Mouse (Mus musculus): ENCODE measurements at regions not wholly inside any gene's neighbourhood (a gene's known extent, or its start where the extent isn't known, plus 50 kb on each side); places are given as distances from the start of the nearest gene placed in this dataset.
A peak's percentile ranks its signal among the peaks of the same experiment; 100 is the strongest.

DNA sequence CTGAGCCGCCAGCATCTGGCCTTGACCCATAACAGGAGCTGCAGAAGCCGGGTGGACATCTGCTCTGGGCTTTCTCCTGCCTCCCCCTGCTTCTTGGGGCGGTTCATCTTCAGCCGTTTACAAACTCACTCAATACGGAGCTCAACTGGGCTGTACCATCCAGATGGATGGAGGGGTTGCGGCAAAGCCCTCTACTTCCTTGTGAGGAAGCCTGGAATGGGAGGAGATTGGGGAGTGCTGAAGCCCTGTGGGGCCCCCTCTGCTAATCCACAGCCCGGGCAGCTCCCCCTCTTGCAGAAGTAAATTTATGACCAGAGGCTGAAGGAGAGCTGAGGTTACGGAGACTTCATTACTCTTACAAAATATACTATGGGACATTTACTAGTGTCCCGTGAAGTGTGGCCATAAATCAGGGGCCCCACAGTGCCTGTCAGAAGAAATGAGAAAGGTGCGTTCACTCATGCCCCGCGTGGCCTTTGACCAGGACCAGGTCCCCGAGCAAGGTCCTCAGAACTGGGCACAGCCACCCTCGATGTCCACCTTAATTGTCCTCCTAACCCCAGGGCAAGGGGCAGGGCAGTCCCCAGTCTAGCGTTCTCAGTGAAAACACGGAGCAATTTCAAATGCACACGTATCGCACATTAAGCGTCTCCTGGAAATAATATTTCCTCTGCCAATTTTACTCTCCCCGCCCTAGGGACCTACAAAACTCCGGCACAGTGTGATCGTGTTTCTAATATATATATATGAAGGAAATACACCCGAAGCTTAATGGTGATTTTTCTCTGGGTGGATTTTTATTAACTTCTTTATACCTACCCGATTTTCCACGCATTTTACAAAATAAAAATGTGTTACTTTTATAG is 115.1 kb downstream of the Cdc5l start:
- Histone ChIP-seq H3K4me3 (no peak overlapping the region), H3K9ac (no peak overlapping the region), H3K4me2 (peak overlapping the region; percentile 20; the same call in 1 of the 2 replicates), H3K36me3 (no peaks in the 10 kb centered on the region), H3K4me1 (no peaks in the 10 kb centered on the region), H3K9me3 (no peaks in the 10 kb centered on the region), H3K27ac (no peak overlapping the region), H3K27me3 (no peaks in the 10 kb centered on the region)
- no peak for ATAC-seq (ENCODE audit: borderline replicate concordance, extremely low read depth, low FRiP score, low TSS enrichment)
- 51% methylated on average over 25 of the region's 25 CpGs for WGBS

DNA sequence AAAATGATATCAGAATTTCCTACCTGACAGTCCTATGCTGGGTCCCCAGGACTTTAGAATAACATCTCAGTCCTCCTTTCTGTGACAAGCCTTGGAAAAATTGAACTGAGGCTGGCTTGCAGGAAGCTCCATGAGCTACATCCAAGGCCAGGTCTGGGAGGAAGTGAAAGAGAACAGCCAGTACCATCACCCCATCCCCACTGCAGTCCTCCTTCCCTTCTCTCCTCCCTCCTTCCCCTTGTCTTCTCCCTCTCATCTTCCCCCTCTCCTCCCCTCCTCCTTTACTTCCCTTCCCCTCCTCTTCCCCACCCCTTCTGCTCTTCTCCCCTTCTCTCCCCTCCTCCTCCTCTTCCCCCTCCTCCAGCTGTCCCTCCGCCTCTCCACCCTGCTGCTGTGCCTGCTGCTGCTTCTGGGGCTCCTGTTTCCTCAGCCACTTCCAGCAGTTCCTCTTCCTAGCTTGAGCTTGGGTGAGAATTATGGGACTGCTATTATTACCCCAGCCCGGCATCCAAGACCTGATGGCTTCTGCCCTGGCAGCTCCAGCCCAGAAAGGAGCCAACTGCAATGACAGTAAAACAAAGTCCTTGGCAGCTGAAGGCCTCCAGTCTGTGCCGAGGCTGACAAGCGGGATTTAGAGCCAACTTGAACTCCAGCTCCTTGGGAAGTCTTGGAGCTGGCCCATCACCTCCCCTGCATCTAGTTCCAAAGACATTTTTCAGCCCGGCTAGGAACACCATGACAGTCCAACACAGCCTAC is 120.8 kb downstream of the Cdc5l start:
- Histone ChIP-seq H3K4me2 (no peak overlapping the region), H3K9me3 (no peaks in the 10 kb centered on the region), H3K36me3 (no peaks in the 10 kb centered on the region), H3K9ac (no peak overlapping the region), H3K27me3 (no peaks in the 10 kb centered on the region), H3K4me1 (0 out of 2 replicates have a peak, but pooled peaks cover 3% of the 10 kb centered on the region), H3K4me3 (no peak overlapping the region), H3K27ac (no peak overlapping the region)
- peak; percentile 76 for ATAC-seq (ENCODE audit: borderline replicate concordance, extremely low read depth, low FRiP score, low TSS enrichment)
- WGBS, result 43% methylated on average over 5 of the region's 5 CpGs

DNA sequence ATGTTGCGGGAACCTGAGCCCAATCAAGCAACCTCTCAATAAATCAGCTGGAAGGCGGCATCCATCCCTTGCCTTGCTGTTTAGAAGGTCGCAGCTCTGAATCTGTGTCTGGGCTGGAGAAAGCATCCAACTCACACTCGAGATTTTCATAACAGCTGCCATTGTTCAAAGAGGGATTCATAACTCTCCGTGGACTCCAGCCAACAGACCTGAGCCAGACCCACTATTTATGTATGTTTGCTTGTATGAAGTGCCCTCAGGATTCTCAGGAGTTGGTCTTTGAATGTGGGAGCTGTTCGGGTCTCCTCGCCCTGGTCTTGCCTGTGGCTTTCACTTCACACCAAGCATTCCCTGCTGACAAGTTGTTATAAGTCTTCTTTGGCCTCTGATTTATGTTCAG is 127.0 kb downstream of the Cdc5l start:
- WGBS, result 27% methylated on average over 7 of the region's 7 CpGs

GRCm38 (mm10) chr17:45303183-45303582 is 130.4 kb downstream of the Cdc5l start:
- H3K36me3 ChIP-seq, result no peaks in the 10 kb centered on the region
- WGBS, result 79% methylated on average over 6 of the region's 6 CpGs
- H3K27me3 ChIP-seq, result no peaks in the 10 kb centered on the region; the same call in none of the 2 replicates
- H3K9me3 ChIP-seq, result no peaks in the 10 kb centered on the region
- H3K4me3 ChIP-seq, result no peak overlapping the region
- H3K4me1 ChIP-seq, result no peaks in the 10 kb centered on the region
- H3K27ac ChIP-seq, result no peak overlapping the region
- no peak overlapping the region for H3K4me2 ChIP-seq
- H3K9ac ChIP-seq, result no peak overlapping the region
- ATAC-seq (ENCODE audit: borderline replicate concordance, extremely low read depth, low FRiP score, low TSS enrichment), result no peak

More for the DNA sequence above, 127.0 kb downstream of the Cdc5l start:
- H3K4me3 ChIP-seq, result no peak overlapping the region
- H3K27me3 ChIP-seq, result no peaks in the 10 kb centered on the region; the same call in none of the 2 replicates
- no peaks in the 10 kb centered on the region for H3K4me1 ChIP-seq
- H3K4me2 ChIP-seq, result no peak overlapping the region
- no peak for ATAC-seq (ENCODE audit: borderline replicate concordance, extremely low read depth, low FRiP score, low TSS enrichment)
- H3K27ac ChIP-seq, result no peak overlapping the region
- no peaks in the 10 kb centered on the region for H3K9me3 ChIP-seq
- no peaks in the 10 kb centered on the region for H3K36me3 ChIP-seq
- H3K9ac ChIP-seq, result no peak overlapping the region

GRCm38 (mm10) chr17:45298355-45298754 is 135.2 kb downstream of the Cdc5l start:
- Histone ChIP-seq H3K27ac (no peak overlapping the region), H3K27me3 (no peaks in the 10 kb centered on the region), H3K4me3 (no peak overlapping the region), H3K4me1 (no peaks in the 10 kb centered on the region), H3K4me2 (no peak overlapping the region), H3K36me3 (no peaks in the 10 kb centered on the region), H3K9ac (no peak overlapping the region), H3K9me3 (no peaks in the 10 kb centered on the region)
- WGBS, result 12% methylated on average over 4 of the region's 4 CpGs
- ATAC-seq (ENCODE audit: borderline replicate concordance, extremely low read depth, low FRiP score, low TSS enrichment), result 0 out of 2 replicates have a peak, but pooled peaks have one; percentile 11

DNA sequence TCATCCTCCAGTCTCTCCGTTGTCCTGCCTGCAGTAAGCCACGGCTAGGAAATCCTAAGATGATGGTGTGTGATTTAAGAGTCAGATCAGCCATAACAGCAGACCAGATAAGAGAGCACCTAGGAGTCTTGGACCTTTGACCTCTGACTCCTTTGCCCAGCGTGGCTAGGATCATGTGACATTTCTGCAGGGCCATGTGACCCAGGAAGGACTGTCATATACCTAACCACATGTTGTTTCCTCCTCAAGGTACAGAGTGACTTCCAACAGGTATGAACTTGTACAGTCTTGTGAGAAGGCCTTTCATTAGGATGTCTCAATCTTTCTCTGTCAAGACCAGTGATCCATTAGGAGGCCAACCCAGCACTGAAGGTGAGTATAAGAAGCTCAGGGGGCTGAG is 135.7 kb downstream of the Cdc5l start:
- no peaks in the 10 kb centered on the region for H3K27me3 ChIP-seq
- H3K36me3 ChIP-seq, result no peaks in the 10 kb centered on the region
- no peak overlapping the region for H3K9ac ChIP-seq
- no peak overlapping the region for H3K4me3 ChIP-seq
- H3K4me1 ChIP-seq, result no peaks in the 10 kb centered on the region
- no peak overlapping the region for H3K27ac ChIP-seq
- H3K4me2 ChIP-seq, result no peak overlapping the region
- ATAC-seq (ENCODE audit: borderline replicate concordance, extremely low read depth, low FRiP score, low TSS enrichment), result no peak; the same call in 1 of the 2 replicates
- whole genome bisulfite sequencing, result 51% methylated on average over 3 of the region's 3 CpGs
- H3K9me3 ChIP-seq, result no peaks in the 10 kb centered on the region

- ATAC-seq (ENCODE audit: borderline replicate concordance, extremely low read depth, low FRiP score, low TSS enrichment), result no peak
- Histone ChIP-seq H3K27me3 (no peaks in the 10 kb centered on the region), H3K4me2 (no peak overlapping the region), H3K9me3 (no peaks in the 10 kb centered on the region), H3K27ac (no peak overlapping the region), H3K4me1 (no peaks in the 10 kb centered on the region), H3K36me3 (no peaks in the 10 kb centered on the region), H3K9ac (no peak overlapping the region), H3K4me3 (no peak overlapping the region)
- WGBS, result 80% methylated on average over 1 of the region's 1 CpGs
Observed at GRCm38 (mm10) chr17:45296363-45296762, 137.2 kb downstream of the Cdc5l start.

DNA sequence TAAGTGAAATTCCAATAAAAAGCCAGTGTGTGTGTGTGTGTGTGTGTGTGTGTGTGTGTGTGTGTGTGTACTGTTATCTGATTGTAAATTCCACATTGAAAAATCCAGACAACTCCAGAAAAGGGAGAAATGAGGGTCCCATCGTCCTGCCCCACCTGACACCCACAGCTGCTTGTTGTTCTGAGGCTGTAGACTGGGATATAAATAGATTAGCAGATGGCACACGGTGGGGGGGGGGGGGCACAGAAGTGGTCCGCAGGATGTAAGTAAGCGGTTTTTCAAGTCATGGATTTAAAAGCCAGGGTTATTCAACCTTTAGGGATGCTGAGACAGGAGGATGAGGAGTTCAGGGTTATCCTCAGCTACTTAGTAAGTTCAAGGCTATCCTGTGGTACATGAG is 138.7 kb downstream of the Cdc5l start:
- Histone ChIP-seq H3K27ac (no peak overlapping the region), H3K4me3 (no peak overlapping the region), H3K36me3 (no peaks in the 10 kb centered on the region), H3K27me3 (no peaks in the 10 kb centered on the region), H3K4me1 (no peaks in the 10 kb centered on the region), H3K9me3 (no peaks in the 10 kb centered on the region), H3K9ac (no peak overlapping the region), H3K4me2 (no peak overlapping the region)
- 63% methylated on average over 4 of the region's 4 CpGs for WGBS
- ATAC-seq (ENCODE audit: borderline replicate concordance, extremely low read depth, low FRiP score, low TSS enrichment), result no peak

DNA sequence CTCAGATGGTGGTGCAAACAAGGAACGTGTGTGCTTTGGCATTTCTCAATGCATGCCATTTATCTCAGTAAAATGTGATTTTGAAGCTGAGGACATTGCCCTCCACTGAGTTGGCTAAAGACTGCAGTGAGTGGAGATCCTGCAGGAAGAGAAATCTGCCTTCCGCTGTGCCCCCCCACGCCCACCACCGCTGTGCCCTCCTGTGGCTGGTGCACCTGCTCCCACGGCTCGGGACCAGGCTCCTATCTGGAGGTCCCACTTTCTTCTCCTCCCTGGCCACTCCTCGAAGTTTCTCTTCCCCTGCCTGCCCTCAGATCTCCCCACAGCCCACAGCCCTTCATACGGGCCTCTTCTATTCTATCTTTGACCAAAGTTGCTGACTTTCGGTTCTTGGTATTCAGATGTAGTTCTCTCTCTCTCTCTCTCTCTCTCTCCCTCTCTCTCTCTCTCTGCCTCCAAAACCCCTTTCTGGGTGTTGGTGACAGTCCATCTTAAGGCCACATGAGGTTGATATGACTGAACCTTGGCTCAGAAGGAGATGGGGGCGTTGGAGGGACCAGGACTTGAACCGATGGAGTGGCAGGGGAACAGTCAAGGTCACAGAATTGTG is 139.2 kb downstream of the Cdc5l start:
- Histone ChIP-seq H3K4me3 (no peak overlapping the region), H3K36me3 (no peaks in the 10 kb centered on the region), H3K4me2 (no peak overlapping the region), H3K9me3 (no peaks in the 10 kb centered on the region), H3K27ac (no peak overlapping the region), H3K9ac (no peak overlapping the region), H3K4me1 (no peaks in the 10 kb centered on the region), H3K27me3 (no peaks in the 10 kb centered on the region)
- no peak for ATAC-seq (ENCODE audit: borderline replicate concordance, extremely low read depth, low FRiP score, low TSS enrichment)
- 82% methylated on average over 11 of the region's 11 CpGs for WGBS

DNA sequence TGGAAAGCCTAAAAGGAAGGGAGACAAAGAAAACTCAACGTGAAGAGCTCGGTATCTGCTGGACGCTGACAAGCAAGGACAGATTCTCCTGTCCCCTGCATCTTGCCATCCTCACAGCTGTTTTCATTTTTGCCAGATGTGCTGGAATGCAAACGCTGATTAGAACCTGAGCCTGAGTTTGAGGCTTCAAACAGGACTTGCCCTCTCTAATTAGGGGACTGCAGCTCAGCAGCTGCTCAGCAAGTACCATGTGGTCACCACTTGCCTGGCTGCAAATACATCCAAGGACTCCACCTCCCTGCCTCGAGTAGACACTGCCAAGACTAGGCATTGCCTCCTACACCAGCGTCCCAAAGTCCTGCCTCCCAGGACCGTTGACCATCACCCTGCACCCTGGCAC is 140.7 kb downstream of the Cdc5l start:
- ATAC-seq (ENCODE audit: borderline replicate concordance, extremely low read depth, low FRiP score, low TSS enrichment), result no peak
- 79% methylated on average over 7 of the region's 7 CpGs for WGBS
- H3K9ac ChIP-seq, result no peak overlapping the region

GRCm38 (mm10) chr17:45291052-45291451 is 142.5 kb downstream of the Cdc5l start:
- 77% methylated on average over 5 of the region's 5 CpGs for WGBS
- H3K4me1 ChIP-seq, result no peaks in the 10 kb centered on the region
- no peak overlapping the region for H3K4me2 ChIP-seq
- H3K27ac ChIP-seq, result no peak overlapping the region
- no peak overlapping the region for H3K4me3 ChIP-seq
- no peak overlapping the region for H3K9ac ChIP-seq
- ATAC-seq (ENCODE audit: borderline replicate concordance, extremely low read depth, low FRiP score, low TSS enrichment), result no peak
- H3K36me3 ChIP-seq, result no peaks in the 10 kb centered on the region
- H3K9me3 ChIP-seq, result no peaks in the 10 kb centered on the region
- no peaks in the 10 kb centered on the region for H3K27me3 ChIP-seq

More for the DNA sequence above, 140.7 kb downstream of the Cdc5l start:
- no peak overlapping the region for H3K27ac ChIP-seq
- no peaks in the 10 kb centered on the region for H3K27me3 ChIP-seq
- no peaks in the 10 kb centered on the region for H3K9me3 ChIP-seq
- no peaks in the 10 kb centered on the region for H3K36me3 ChIP-seq
- no peaks in the 10 kb centered on the region for H3K4me1 ChIP-seq
- H3K4me3 ChIP-seq, result no peak overlapping the region
- no peak overlapping the region for H3K4me2 ChIP-seq
